Mouse (Mus musculus): ENCODE data around the gene Cd276. TPM values are rescaled to one million over a fixed set of nuclear protein-coding genes. Genes with fewer than 3 reads are reported as not detected.

The Cd276 gene
- polyA plus RNA-seq, 1 experiment from 2014 or later: 33.8 TPM

GRCm38 (mm10) chr9:58496470-58497182 is 58.6 kb downstream of the Cd276 start:
- H3K4me1 ChIP-seq (replicated peaks): peaks cover 32% of the 10 kb centered on the region
- H3K9me3 ChIP-seq: no peaks in the 10 kb centered on the region
- H3K9ac ChIP-seq: no peak overlapping the region
- no peaks in the 10 kb centered on the region for H3K27me3 ChIP-seq
- no peak overlapping the region for H3K27ac ChIP-seq (replicated peaks)
- no peak overlapping the region for H3K4me2 ChIP-seq
- WGBS: 24% methylated on average over 4 of the region's 4 CpGs
- no peak for ATAC-seq (ENCODE audit: low FRiP score, low read depth)
- peaks cover 8% of the 10 kb centered on the region; the same call in 1 of the 2 replicates for H3K36me3 ChIP-seq
- no peak overlapping the region for H3K4me3 ChIP-seq

- H3K4me1 ChIP-seq (replicated peaks): peaks cover 48% of the 10 kb centered on the region
- H3K27ac ChIP-seq (replicated peaks): no peak overlapping the region
- WGBS: 68% methylated on average over 2 of the region's 2 CpGs
- ATAC-seq (ENCODE audit: low FRiP score, low read depth): no peak
- no peaks in the 10 kb centered on the region for H3K9me3 ChIP-seq
- H3K36me3 ChIP-seq: peaks cover 8% of the 10 kb centered on the region; the same call in 1 of the 2 replicates
- no peak overlapping the region for H3K4me2 ChIP-seq
- H3K27me3 ChIP-seq: no peaks in the 10 kb centered on the region
- no peak overlapping the region for H3K9ac ChIP-seq
- no peak overlapping the region for H3K4me3 ChIP-seq
These were observed 60.2 kb downstream of the Cd276 start for GRCm38 (mm10) chr9:58495035-58495434.

- Histone ChIP-seq H3K27me3 (peaks cover 10% of the 10 kb centered on the region; the same call in 1 of the 2 replicates), H3K9ac (peak overlapping the region; percentile 87), H3K36me3 (0 out of 2 replicates have a peak, but pooled peaks cover 3% of the 10 kb centered on the region), H3K4me3 (peak overlapping the region; percentile 64), H3K4me1 (replicated peaks) (peaks cover 51% of the 10 kb centered on the region), H3K4me2 (peak overlapping the region; percentile 95), H3K9me3 (no peaks in the 10 kb centered on the region), H3K27ac (replicated peaks) (no peak overlapping the region)
- 69% methylated on average over 2 of the region's 2 CpGs for WGBS
- no peak for ATAC-seq (ENCODE audit: low FRiP score, low read depth)
These were observed 64.8 kb downstream of the Cd276 start for GRCm38 (mm10) chr9:58490391-58490790.

- H3K9me3 ChIP-seq: no peaks in the 10 kb centered on the region
- peaks cover 48% of the 10 kb centered on the region for H3K4me1 ChIP-seq (replicated peaks)
- peak overlapping the region; percentile 87 for H3K9ac ChIP-seq
- peak overlapping the region; percentile 92 for H3K27ac ChIP-seq (replicated peaks)
- peak overlapping the region; percentile 64 for H3K4me3 ChIP-seq
- 0 out of 2 replicates have a peak, but pooled peaks cover 3% of the 10 kb centered on the region for H3K36me3 ChIP-seq
- peak; percentile 14; the same call in 1 of the 2 replicates for ATAC-seq (ENCODE audit: low FRiP score, low read depth)
- 7% methylated on average over 7 of the region's 7 CpGs for WGBS
- H3K27me3 ChIP-seq: peaks cover 13% of the 10 kb centered on the region; the same call in 1 of the 2 replicates
- H3K4me2 ChIP-seq: peak overlapping the region; percentile 95
These were observed 65.4 kb downstream of the Cd276 start for GRCm38 (mm10) chr9:58489865-58490165.

- peak overlapping the region; percentile 87 for H3K9ac ChIP-seq
- H3K36me3 ChIP-seq: 0 out of 2 replicates have a peak, but pooled peaks cover 3% of the 10 kb centered on the region
- peak overlapping the region; percentile 95 for H3K4me2 ChIP-seq
- ATAC-seq (ENCODE audit: low FRiP score, low read depth): peak; percentile 54
- peak overlapping the region; percentile 64 for H3K4me3 ChIP-seq
- H3K27ac ChIP-seq (replicated peaks): peak overlapping the region; percentile 92
- WGBS: under 1% methylated on average over 13 of the region's 13 CpGs
- H3K27me3 ChIP-seq: peaks cover 13% of the 10 kb centered on the region; the same call in 1 of the 2 replicates
- H3K4me1 ChIP-seq (replicated peaks): peaks cover 48% of the 10 kb centered on the region
- H3K9me3 ChIP-seq: no peaks in the 10 kb centered on the region
These were observed 65.9 kb downstream of the Cd276 start for GRCm38 (mm10) chr9:58489133-58489864.

- under 1% methylated on average over 73 of the region's 104 CpGs for WGBS
- Histone ChIP-seq H3K4me3 (peak within 1 kb of the TSS; percentile 64), H3K27me3 (peaks cover 13% of the 10 kb centered on the region; the same call in 1 of the 2 replicates), H3K9ac (peak within 1 kb of the TSS; percentile 87), H3K36me3 (0 out of 2 replicates have a peak, but pooled peaks cover 3% of the 10 kb centered on the region), H3K9me3 (no peaks in the 10 kb centered on the region), H3K4me1 (replicated peaks) (peaks cover 42% of the 10 kb centered on the region), H3K27ac (replicated peaks) (peak within 1 kb of the TSS; percentile 92), H3K4me2 (peak within 1 kb of the TSS; percentile 95)
- peak; percentile 77 for ATAC-seq (ENCODE audit: low FRiP score, low read depth)
These were observed 67.1 kb downstream of the Cd276 start, which contains the start of gene Insyn1 for GRCm38 (mm10) chr9:58487851-58488801. TSS of gene Insyn1 (plus strand) at chr9:58488603.

GRCm38 (mm10) chr9:58487076-58487475 is 68.2 kb downstream of the Cd276 start:
- peak overlapping the region; percentile 95 for H3K4me2 ChIP-seq
- WGBS: 26% methylated on average over 3 of the region's 3 CpGs

More at GRCm38 (mm10) chr9:58487076-58487475, 68.2 kb downstream of the Cd276 start:
- Histone ChIP-seq H3K4me1 (replicated peaks) (peaks cover 39% of the 10 kb centered on the region), H3K4me3 (no peak overlapping the region), H3K9ac (no peak overlapping the region), H3K36me3 (no peaks in the 10 kb centered on the region), H3K27ac (replicated peaks) (no peak overlapping the region), H3K27me3 (peaks cover 13% of the 10 kb centered on the region; the same call in 1 of the 2 replicates), H3K9me3 (no peaks in the 10 kb centered on the region)
- ATAC-seq (ENCODE audit: low FRiP score, low read depth): no peak

Other genes with a start within 250 kb of the Cd276 start
- gene Loxl1, start 242.3 kb downstream of the Cd276 start, polyA plus RNA-seq (2015; fragmentation: Nextera tagmentation; extraction: Ambion mirVana): 10.3 and 10.7 TPM in 2 replicates
- not detected in 2 replicates for gene Tbc1d21, start 185.0 kb downstream of the Cd276 start, polyA plus RNA-seq (2015; fragmentation: Nextera tagmentation; extraction: Ambion mirVana)
- gene Insyn1, start 66.8 kb downstream of the Cd276 start, polyA plus RNA-seq (2015; fragmentation: Nextera tagmentation; extraction: Ambion mirVana): 12.9 and 14.5 TPM in 2 replicates
- gene Nptn, start 26.8 kb upstream of the Cd276 start, polyA plus RNA-seq (2015; fragmentation: Nextera tagmentation; extraction: Ambion mirVana): 185 and 190 TPM in 2 replicates
- gene Rec114, start 188.5 kb upstream of the Cd276 start, polyA plus RNA-seq (2015; fragmentation: Nextera tagmentation; extraction: Ambion mirVana): 0.80 and 2.5 TPM in 2 replicates